Mouse (Mus musculus) lung, adult 2 months (tissue): Measurements from ENCODE around the gene Dmwd.

Experiments used
- CTCF ChIP-seq: fragments of 200-500 bp; IDR thresholded peaks from 2 replicates; pipeline ENCODE4 v1.5.1; 2011; ENCODE audit warnings: mild to moderate bottlenecking, low read length, control low read depth; ENCODE audit not compliant: insufficient read depth
- POLR2A ChIP-seq: fragments of 200-500 bp; IDR thresholded peaks from 2 replicates; pipeline ENCODE4 v1.6.1; 2011; ENCODE audit warnings: low read depth, mild to moderate bottlenecking, control low read depth, low read length, borderline replicate concordance; ENCODE audit errors: extremely low read depth

DNA sequence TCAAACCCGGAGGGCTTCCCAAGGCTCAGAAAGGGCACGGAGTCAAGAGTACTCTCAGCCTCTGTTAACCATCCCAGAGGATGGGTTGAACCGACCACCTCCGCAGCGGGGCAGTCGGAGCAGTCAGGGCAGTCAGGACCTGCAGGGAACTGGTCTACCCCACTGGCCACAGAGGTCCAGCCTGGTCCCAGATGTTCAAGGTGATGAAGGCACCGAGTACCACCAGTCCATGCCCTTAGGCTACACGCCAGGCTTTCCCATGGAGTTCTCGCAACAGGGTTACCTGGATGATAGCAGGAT is 21.3 kb upstream of the Dmwd start:
- TF ChIP-seq POLR2A (no peak), CTCF (no peak)
